Mouse (Mus musculus): ENCODE measurements around the gene Ubtd2.

GRCm38 (mm10) chr11:32435410-32436060 lies 19.6 kb upstream of the Ubtd2 start:
- TF ChIP-seq CTCF (IDR thresholded peaks at IDR 0.05; ENCODE audit: insufficient read depth, low read length) (no peak), POLR2A (IDR thresholded peaks at IDR 0.05; ENCODE audit: borderline replicate concordance, extremely low read depth, low read depth, low read length) (no peak)

All from lung, adult 2 months (tissue).